Mouse (Mus musculus) liver, postnatal 0 days (tissue): ENCODE measurements around the gene Mta1. TPM values are rescaled to one million over a fixed set of nuclear protein-coding genes. Genes with fewer than 3 reads are reported as not detected.
A peak's percentile ranks its signal among the peaks of the same experiment; 100 is the strongest.

Experiments
- ATAC-seq: fragments of 200-750 bp; cut with Nextera tagmentation; 2 replicates; pipeline ENCODE4 v1.8.0; 2017; ENCODE audit warnings: mild to moderate bottlenecking, moderate library complexity
- DNase-seq: peaks from one replicate; pipeline ENCODE4 v3.0.0-alpha.2; 2016
- H3K27ac ChIP-seq: fragments of 300-500 bp; sonication (generic); 2 replicates; pipeline ENCODE4 v1.5.1; 2014; ENCODE audit warnings: antibody characterized with exemption, moderate library complexity, mild to moderate bottlenecking, low read depth
- H3K27me3 ChIP-seq: fragments of 300-500 bp; sonication (generic); 2 replicates; pipeline ENCODE4 v1.6.1; 2014; ENCODE audit warnings: low read length, control low read depth, mixed read lengths; ENCODE audit not compliant: insufficient read depth
- H3K36me3 ChIP-seq: fragments of 300-500 bp; sonication (generic); replicated peaks from 2 replicates; pipeline ENCODE4 v1.6.1; 2014; ENCODE audit warnings: mild to moderate bottlenecking, control low read depth, low read length, moderate library complexity, mixed read lengths; ENCODE audit not compliant: insufficient read depth
- H3K4me1 ChIP-seq: fragments of 300-500 bp; sonication (generic); 2 replicates; pipeline ENCODE4 v1.6.1; 2014; ENCODE audit warnings: antibody characterized with exemption, mild to moderate bottlenecking, control low read depth; ENCODE audit not compliant: insufficient read depth
- H3K4me2 ChIP-seq: fragments of 300-500 bp; sonication (generic); 2 replicates; pipeline ENCODE4 v1.6.1; 2014; ENCODE audit warnings: low read depth, mild to moderate bottlenecking, low read length, moderate library complexity, mixed read lengths
- H3K4me3 ChIP-seq: fragments of 300-500 bp; sonication (generic); 2 replicates; pipeline ENCODE4 v1.5.1; 2014; ENCODE audit warnings: low read depth, low read length
- H3K9ac ChIP-seq: fragments of 300-500 bp; sonication (generic); replicated peaks from 2 replicates; pipeline ENCODE4 v1.6.1; 2014; ENCODE audit warnings: mild to moderate bottlenecking, moderate library complexity
- H3K9me3 ChIP-seq: fragments of 300-500 bp; sonication (generic); 2 replicates; pipeline ENCODE4 v1.6.1; 2016; ENCODE audit warnings: mild to moderate bottlenecking, control low read depth, low read length, mixed read lengths
- CTCF ChIP-seq: sonication (generic); IDR thresholded peaks from 2 replicates; pipeline ENCODE4 v1.5.1; 2016; ENCODE audit warnings: antibody characterized with exemption, low read depth
- EP300 ChIP-seq: IDR thresholded peaks from 2 replicates; pipeline ENCODE4 v1.6.1; 2016; ENCODE audit warnings: antibody characterized with exemption, low read depth, mild to moderate bottlenecking
- WGBS: fragments of 180-500 bp; shearing (Covaris S2); extraction: QIAGEN DNeasy Blood & Tissue Kit; methylation state at CpG from one replicate; pipeline ENCODE4 v1.1.7; 2014; ENCODE audit not compliant: insufficient replicate concordance; 5-methylcytosine and 5-hydroxymethylcytosine counted together
- polyA plus RNA-seq: library from polyadenylated mRNA; unstranded; fragments of >200 nt; fragmentation: Nextera tagmentation; extraction: Ambion mirVana; gene quantifications from 2 replicates; pipeline ENCODE4 v1.2.1, GENCODE M21; 2015

The Mta1 gene
- polyA plus RNA-seq, 1 experiment from 2014 or later: 3.9 TPM

GRCm38 (mm10) chr12:113140616-113141411, 42.7 kb downstream of the Mta1 start:
- Histone ChIP-seq H3K27ac (peak overlapping the region; percentile 74), H3K27me3 (peaks cover 31% of the 10 kb centered on the region), H3K4me2 (peak overlapping the region; percentile 87), H3K36me3 (peaks cover 17% of the 10 kb centered on the region), H3K4me3 (peak overlapping the region; percentile 50), H3K9me3 (no peaks in the 10 kb centered on the region), H3K9ac (peak overlapping the region; percentile 56), H3K4me1 (peaks cover 29% of the 10 kb centered on the region)
- ATAC-seq (peak; percentile 52), DNase-seq (peak; percentile 62)
- TF ChIP-seq EP300: no peak
- no peak for TF ChIP-seq CTCF
- 2% methylated on average over 49 of the region's 49 CpGs for WGBS

DNA sequence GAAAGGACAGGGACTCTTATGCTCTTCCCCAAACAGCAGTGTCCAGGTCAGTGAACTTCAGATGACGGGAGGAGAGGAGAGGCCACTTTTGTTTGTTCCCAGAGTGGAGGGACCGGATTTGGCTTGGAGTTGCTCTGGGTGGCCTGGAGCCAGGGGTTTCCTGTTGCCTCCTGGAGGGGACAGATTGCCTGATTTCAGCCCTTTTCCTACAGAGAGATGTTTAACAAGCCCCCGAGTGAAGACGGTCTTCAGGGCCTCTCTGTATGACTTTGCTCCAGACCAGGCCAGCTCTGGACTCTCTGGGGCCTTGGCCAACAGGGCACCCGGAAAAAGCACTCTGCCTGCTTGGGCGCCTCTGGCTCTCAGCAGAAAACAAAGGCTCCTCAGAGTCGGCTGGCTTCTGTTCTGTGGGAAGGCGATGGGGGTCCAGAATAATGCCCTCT, 43.5 kb downstream of the Mta1 start:
- H3K27me3 ChIP-seq: peaks cover 32% of the 10 kb centered on the region
- peak overlapping the region; percentile 74 for H3K27ac ChIP-seq
- ATAC-seq: peak; percentile 12; the same call in 1 of the 2 replicates
- H3K4me3 ChIP-seq: peak overlapping the region; percentile 50
- H3K36me3 ChIP-seq: peaks cover 10% of the 10 kb centered on the region
- peak; percentile 59 for DNase-seq
- peaks cover 34% of the 10 kb centered on the region for H3K4me1 ChIP-seq
- H3K4me2 ChIP-seq: peak overlapping the region; percentile 87
- 23% methylated on average over 8 of the region's 8 CpGs for WGBS
- peak overlapping the region; percentile 56 for H3K9ac ChIP-seq
- H3K9me3 ChIP-seq: no peaks in the 10 kb centered on the region
- TF ChIP-seq CTCF (no peak), EP300 (no peak)

DNA sequence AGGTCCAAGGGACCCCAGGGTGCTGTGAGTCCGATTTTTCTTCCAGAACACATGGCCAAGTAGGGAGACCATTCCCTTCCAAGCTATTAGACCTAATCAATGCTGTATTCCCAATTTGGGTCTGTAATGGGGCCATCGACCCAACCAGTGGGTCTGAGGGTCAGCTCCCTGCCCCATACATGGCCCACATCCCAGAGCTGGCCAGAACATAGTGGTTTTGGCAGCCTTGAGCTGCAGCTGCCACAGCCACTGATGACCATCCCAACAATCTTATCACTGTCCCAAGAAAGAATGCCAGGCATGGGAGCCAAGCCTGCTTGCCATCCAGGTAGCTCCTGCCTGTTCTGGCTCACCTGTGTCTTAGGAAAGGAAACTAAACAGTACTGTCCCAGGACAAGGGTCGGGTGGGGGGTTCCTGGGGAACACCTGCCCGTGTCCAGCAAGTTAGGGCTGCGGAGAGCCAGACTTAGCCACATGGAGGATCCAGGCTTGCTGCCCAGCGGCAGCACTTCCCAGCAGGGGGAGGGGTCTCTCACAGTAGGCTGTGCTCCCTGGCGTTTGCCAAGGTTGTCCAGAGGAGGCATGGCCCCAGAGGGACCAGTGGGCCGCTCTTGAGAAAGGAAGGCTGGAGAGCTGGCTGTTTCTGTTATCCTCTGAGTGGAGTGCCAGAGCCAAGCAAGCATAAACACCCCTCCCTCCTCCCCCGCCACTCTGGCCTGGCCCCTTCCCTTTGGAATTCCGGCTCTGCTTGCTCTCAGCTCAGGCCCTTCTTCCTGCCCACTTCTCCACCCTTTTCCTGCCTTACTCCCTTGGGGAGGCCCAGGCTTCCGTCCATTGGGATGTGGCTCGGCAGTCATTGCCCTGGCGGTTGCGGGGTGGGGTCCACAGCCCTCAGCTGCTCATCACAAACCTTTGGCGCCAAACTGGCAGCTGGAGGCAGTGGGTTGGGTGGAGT, 44.2 kb downstream of the Mta1 start:
- 28% methylated on average over 14 of the region's 15 CpGs for WGBS
- Histone ChIP-seq H3K4me1 (peaks cover 40% of the 10 kb centered on the region), H3K4me2 (peak overlapping the region; percentile 87), H3K4me3 (peak overlapping the region; percentile 50; the same call in 1 of the 2 replicates), H3K27ac (peak overlapping the region; percentile 74), H3K9ac (peak overlapping the region; percentile 56), H3K27me3 (peaks cover 34% of the 10 kb centered on the region), H3K9me3 (no peaks in the 10 kb centered on the region), H3K36me3 (0 out of 2 replicates have a peak, but pooled peaks cover 3% of the 10 kb centered on the region)
- DNase-seq: peak; percentile 52
- ATAC-seq: no peak
- no peak for TF ChIP-seq CTCF
- no peak for TF ChIP-seq EP300

GRCm38 (mm10) chr12:113143164-113143563, 45.1 kb downstream of the Mta1 start:
- Histone ChIP-seq H3K27ac (peak overlapping the region; percentile 16; the same call in 1 of the 2 replicates), H3K4me2 (peak overlapping the region; percentile 30), H3K9me3 (no peaks in the 10 kb centered on the region), H3K36me3 (0 out of 2 replicates have a peak, but pooled peaks cover 3% of the 10 kb centered on the region), H3K4me3 (no peak overlapping the region), H3K9ac (no peak overlapping the region), H3K4me1 (peaks cover 45% of the 10 kb centered on the region), H3K27me3 (peaks cover 34% of the 10 kb centered on the region)
- ATAC-seq (no peak), DNase-seq (no peak)
- 0 out of 2 replicates have a peak, but pooled peaks have one; percentile 13 for TF ChIP-seq CTCF
- TF ChIP-seq EP300: no peak
- 45% methylated on average over 7 of the region's 7 CpGs for WGBS

DNA sequence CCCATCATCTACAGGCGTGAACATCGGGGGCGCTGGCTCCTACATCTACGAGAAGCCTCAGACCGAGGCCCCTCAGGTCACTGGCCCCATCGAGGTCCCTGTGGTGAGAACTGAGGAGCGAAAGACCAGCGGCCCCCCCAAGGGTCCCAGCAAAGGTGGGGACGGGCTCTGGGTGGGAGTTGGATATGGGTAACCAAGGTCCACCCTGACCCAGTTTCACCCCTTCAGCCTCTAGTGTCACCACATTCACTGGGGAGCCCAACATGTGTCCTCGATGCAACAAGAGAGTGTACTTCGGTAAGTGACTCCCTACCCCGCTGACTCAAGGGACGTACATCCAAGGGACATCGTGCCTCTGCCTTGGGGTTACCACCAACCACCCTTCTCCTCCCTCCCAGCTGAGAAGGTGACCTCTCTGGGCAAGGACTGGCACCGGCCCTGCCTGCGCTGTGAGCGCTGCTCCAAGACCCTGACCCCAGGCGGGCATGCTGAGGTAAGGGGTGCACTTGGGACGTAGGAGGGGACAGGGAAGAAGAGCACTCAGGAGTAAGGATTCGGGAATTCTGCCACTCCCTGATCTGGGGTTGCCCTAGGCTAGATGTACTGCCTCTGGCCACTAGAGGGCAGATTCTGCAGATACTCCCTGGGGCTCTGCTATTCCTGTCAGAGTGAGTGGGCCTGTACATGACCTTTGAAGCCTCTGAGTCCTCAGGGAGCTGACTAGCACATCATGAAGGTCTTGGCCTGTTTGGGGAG, 46.1 kb downstream of the Mta1 start:
- Histone ChIP-seq H3K4me2 (no peak overlapping the region), H3K27me3 (peaks cover 32% of the 10 kb centered on the region), H3K4me1 (peaks cover 51% of the 10 kb centered on the region), H3K9me3 (no peaks in the 10 kb centered on the region), H3K27ac (no peak overlapping the region), H3K9ac (no peak overlapping the region), H3K36me3 (0 out of 2 replicates have a peak, but pooled peaks cover 3% of the 10 kb centered on the region), H3K4me3 (no peak overlapping the region)
- peak; percentile 86 for TF ChIP-seq CTCF
- TF ChIP-seq EP300: no peak
- peak; percentile 57 for DNase-seq
- 68% methylated on average over 20 of the region's 20 CpGs for WGBS
- ATAC-seq: no peak
